Mouse (Mus musculus) cortical plate, adult 2 months (tissue): Measurements from ENCODE around the gene Nfia.

Source experiments
- CTCF ChIP-seq: fragments of 200-500 bp; IDR thresholded peaks from 2 replicates; pipeline ENCODE4 v1.5.1; 2011; ENCODE audit warnings: mild to moderate bottlenecking, control low read depth, low read length; ENCODE audit not compliant: insufficient read depth; ENCODE audit errors: extremely low read depth
- POLR2A ChIP-seq: fragments of 200-500 bp; IDR thresholded peaks from 2 replicates; pipeline ENCODE4 v1.6.1; 2011; ENCODE audit warnings: mild to moderate bottlenecking, low read length, control low read depth; ENCODE audit not compliant: insufficient read depth; ENCODE audit errors: extremely low read depth

DNA sequence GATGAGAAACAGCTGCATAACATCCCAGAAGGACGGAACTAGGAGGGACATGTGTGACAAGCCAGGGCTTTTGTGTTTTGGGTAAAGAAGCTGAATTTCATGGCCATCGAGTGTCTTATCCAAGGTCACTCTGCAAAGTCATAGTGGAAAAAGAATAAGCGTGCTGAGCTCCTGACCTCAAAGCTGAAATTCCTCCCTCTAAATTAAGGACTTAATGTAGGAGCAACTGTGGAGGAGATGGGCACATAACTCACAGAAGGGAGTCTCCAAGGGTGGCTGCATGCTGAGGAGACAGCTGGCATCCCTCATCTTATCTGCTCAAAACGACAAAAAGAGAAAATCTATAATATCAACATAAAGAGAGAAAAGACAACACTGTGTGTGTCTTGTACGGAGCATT lies 28.6 kb upstream of the Nfia start:
- no peak for TF ChIP-seq CTCF
- TF ChIP-seq POLR2A = no peak
